Mouse (Mus musculus): ENCODE measurements around the gene Casq2. TPM values are rescaled to one million over a fixed set of nuclear protein-coding genes. Genes with fewer than 3 reads are reported as not detected.
"Not testable (repeated sequence)": the region's sequence is repeated elsewhere in the genome, so short reads cannot be mapped to it uniquely, and the experiment has no call there.

Gene Casq2
- polyA plus RNA-seq, 1 experiment from 2014 or later = 0.31 TPM

DNA sequence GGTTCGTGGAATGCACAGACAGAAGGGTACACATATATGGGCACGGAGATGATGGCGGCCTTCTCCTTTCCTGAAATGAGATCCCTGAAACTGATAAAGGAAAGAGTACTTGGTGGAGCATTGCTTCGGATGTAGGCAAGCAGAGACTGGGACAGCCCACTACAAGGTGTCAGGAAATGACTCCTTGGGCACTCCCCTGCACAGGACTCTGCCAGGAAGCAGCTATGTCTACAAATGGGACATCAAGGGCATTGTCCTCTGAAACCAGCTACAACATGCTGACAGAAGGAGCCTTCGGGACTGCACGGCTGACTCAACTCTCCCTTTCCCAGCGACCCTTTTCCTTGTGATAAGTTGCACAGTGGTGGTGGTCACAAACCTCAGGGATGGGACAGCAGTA lies 70.5 kb downstream of the Casq2 start:
- no peak overlapping the region for H3K4me3 ChIP-seq
- no peak for ATAC-seq (ENCODE audit: low FRiP score, low read depth)
- WGBS = 94% methylated on average over 7 of the region's 7 CpGs

DNA sequence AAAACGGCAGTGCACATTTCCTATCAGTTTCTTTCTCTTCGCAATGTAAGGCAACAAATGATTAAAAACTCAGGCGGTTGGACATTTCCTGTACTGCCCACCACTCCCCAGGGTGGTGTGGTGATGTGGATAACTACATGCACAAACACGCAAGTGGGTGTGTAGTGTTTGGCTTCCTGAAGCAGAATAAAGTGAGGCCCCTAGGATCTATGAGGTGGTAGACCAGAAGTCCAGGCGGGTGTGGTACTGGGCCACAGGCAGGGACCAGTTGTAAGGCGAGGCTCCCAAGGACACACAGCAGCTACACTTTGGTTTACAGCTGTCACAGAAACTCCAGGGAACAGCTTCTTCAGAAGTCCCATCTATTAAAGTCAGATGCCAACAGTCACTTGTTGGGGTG lies 71.4 kb downstream of the Casq2 start:
- Histone ChIP-seq H3K36me3 (no peaks in the 10 kb centered on the region), H3K4me2 (no peak overlapping the region), H3K4me1 (replicated peaks) (no peaks in the 10 kb centered on the region), H3K27me3 (no peaks in the 10 kb centered on the region), H3K27ac (replicated peaks) (no peak overlapping the region), H3K4me3 (no peak overlapping the region), H3K9ac (no peak overlapping the region), H3K9me3 (no peaks in the 10 kb centered on the region)
- 91% methylated on average over 6 of the region's 6 CpGs for WGBS
- no peak for ATAC-seq (ENCODE audit: low FRiP score, low read depth)

More for the DNA sequence above, 70.5 kb downstream of the Casq2 start:
- H3K4me1 ChIP-seq (replicated peaks) = no peaks in the 10 kb centered on the region
- no peaks in the 10 kb centered on the region for H3K36me3 ChIP-seq
- no peak overlapping the region for H3K9ac ChIP-seq
- no peaks in the 10 kb centered on the region for H3K27me3 ChIP-seq
- no peaks in the 10 kb centered on the region for H3K9me3 ChIP-seq
- no peak overlapping the region for H3K4me2 ChIP-seq
- H3K27ac ChIP-seq (replicated peaks) = no peak overlapping the region

DNA sequence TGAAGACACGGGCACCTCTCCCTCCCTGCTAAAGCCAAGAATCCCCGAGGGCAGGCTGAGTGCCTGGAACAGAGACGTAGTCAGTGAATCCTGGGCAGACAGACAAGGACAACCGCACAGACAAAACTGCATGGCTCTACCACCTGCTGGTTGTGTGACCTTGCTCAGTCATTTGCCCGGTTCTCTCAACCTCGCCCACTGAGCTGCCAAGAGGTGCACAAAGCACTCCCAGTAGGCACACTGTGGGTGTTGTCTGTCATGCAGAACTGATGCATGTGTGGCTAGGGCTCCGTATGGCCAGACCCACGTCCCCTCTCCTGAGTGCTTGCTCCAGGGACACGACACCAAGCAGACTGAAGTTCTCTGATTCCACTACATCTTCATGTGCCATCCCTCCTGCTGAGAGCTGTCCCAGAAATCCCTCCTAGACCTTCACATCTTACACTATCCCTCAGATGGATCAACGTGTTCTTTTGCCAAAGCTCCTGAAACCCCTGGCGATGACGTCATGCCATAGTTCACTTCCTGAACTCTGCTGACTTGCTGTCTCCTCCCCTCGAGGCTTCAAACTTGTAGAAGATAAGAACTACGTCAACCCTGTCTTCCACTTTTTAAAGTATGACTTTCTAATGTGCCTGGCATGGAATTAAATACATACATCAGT lies 72.7 kb downstream of the Casq2 start:
- no peak overlapping the region for H3K27ac ChIP-seq (replicated peaks)
- no peak overlapping the region for H3K9ac ChIP-seq
- ATAC-seq (ENCODE audit: low FRiP score, low read depth) = 0 out of 2 replicates have a peak, but pooled peaks have one; percentile 62
- no peaks in the 10 kb centered on the region for H3K27me3 ChIP-seq
- no peak overlapping the region for H3K4me3 ChIP-seq
- H3K36me3 ChIP-seq = no peaks in the 10 kb centered on the region
- H3K4me2 ChIP-seq = no peak overlapping the region
- no peaks in the 10 kb centered on the region for H3K9me3 ChIP-seq
- no peaks in the 10 kb centered on the region for H3K4me1 ChIP-seq (replicated peaks)
- 65% methylated on average over 14 of the region's 14 CpGs for WGBS

DNA sequence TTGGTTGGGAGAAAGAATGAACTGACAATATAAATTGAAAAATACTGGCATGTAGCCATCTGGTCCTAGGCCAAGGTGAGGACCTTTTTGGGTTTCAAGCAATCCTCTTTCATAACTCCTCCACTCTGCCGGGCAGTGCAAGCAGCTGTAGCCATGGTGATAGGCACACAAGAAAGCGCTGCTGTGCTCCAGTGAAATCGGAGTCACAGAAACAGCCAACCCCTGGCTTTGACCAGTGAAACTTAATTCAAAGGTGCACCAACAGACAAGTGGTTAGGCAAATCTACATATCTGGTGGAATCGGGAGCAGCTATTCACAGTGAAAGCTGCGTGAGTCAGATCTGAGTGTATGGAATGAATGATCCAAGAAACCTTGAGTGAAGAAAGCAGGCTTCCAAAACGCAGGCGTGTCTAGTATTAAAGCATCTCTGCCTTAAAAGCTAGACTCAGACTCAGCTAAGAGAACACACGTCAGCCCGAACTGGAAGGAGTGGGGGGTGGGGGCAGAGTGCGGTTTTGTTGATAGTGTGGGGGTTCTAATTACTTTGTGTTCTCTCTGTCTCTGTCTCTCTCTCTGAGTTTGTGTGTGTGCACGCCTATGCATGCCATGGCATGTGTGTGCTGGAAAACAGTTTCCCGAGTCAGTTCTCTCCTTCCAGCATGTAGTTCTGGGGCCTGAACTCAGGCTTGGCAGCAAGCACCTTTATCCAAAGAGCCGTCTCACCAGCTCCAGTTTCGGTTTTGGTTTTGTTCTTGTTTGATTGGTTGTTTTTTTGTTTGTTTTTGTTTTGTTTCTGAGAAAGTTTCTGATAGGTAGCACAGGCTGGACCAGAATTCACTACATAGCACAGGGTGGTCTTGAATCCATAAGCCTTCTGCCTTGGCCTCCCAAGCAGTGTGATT lies 73.5 kb downstream of the Casq2 start:
- Histone ChIP-seq H3K4me1 (replicated peaks) (no peaks in the 10 kb centered on the region), H3K4me2 (no peak overlapping the region), H3K4me3 (no peak overlapping the region), H3K27me3 (no peaks in the 10 kb centered on the region), H3K9ac (no peak overlapping the region), H3K9me3 (no peaks in the 10 kb centered on the region), H3K36me3 (no peaks in the 10 kb centered on the region), H3K27ac (replicated peaks) (peak overlapping the region; percentile 54; the same call in 1 of the 2 replicates)
- WGBS = 62% methylated on average over 14 of the region's 14 CpGs
- 0 out of 2 replicates have a peak, but pooled peaks have one; percentile 57 for ATAC-seq (ENCODE audit: low FRiP score, low read depth)

DNA sequence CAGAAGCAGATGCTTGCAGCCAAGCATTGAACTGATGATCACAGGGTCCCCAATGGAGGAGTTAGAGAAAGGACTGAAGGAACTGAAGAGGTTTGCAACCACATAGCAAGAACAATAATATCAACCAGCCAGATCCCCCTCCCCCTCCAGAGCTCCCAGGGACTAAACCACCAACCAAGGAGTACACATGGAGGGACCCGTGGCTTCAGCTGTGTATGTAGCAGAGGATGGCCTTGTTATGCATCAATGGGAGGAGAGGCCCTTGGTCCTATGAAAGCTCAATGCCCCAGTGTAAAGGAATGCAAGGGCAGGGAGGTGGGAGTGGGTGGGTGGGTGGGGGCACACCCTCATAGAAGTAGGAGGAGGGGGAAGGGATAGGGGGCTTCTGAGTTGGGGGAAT lies 77.6 kb downstream of the Casq2 start:
- not testable (repeated sequence) for H3K9me3 ChIP-seq; H3K27ac ChIP-seq (replicated peaks); H3K9ac ChIP-seq; H3K4me2 ChIP-seq; H3K27me3 ChIP-seq; H3K36me3 ChIP-seq; ATAC-seq (ENCODE audit: low FRiP score, low read depth); H3K4me3 ChIP-seq
- WGBS = 68% methylated on average over 1 of the region's 1 CpGs
- peaks cover 18% of the 10 kb centered on the region for H3K4me1 ChIP-seq (replicated peaks)

DNA sequence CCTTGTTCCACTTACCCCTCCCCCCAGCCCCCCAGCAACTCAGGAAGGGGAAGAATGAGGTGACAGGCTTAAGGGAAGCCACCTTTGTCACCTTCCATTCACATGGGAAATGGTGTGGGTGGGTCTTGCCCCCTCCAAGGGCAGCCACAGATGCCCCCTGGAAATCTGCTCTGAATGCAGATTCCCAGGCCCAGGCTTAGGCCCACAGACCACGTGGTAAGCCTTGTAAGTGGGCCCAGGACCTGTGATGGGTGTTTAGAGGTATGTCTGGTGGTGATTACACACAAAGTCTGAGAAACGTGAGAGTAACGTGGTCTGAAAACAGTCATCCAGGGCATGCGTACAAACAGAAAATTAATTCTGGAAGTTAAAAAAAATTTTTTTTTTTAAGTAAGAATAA lies 78.7 kb downstream of the Casq2 start:
- no peak for ATAC-seq (ENCODE audit: low FRiP score, low read depth)
- 75% methylated on average over 4 of the region's 4 CpGs for whole genome bisulfite sequencing
- Histone ChIP-seq H3K36me3 (no peaks in the 10 kb centered on the region), H3K27ac (replicated peaks) (no peak overlapping the region), H3K4me3 (no peak overlapping the region), H3K4me2 (no peak overlapping the region), H3K27me3 (no peaks in the 10 kb centered on the region), H3K4me1 (replicated peaks) (peaks cover 29% of the 10 kb centered on the region), H3K9ac (no peak overlapping the region), H3K9me3 (no peaks in the 10 kb centered on the region)

DNA sequence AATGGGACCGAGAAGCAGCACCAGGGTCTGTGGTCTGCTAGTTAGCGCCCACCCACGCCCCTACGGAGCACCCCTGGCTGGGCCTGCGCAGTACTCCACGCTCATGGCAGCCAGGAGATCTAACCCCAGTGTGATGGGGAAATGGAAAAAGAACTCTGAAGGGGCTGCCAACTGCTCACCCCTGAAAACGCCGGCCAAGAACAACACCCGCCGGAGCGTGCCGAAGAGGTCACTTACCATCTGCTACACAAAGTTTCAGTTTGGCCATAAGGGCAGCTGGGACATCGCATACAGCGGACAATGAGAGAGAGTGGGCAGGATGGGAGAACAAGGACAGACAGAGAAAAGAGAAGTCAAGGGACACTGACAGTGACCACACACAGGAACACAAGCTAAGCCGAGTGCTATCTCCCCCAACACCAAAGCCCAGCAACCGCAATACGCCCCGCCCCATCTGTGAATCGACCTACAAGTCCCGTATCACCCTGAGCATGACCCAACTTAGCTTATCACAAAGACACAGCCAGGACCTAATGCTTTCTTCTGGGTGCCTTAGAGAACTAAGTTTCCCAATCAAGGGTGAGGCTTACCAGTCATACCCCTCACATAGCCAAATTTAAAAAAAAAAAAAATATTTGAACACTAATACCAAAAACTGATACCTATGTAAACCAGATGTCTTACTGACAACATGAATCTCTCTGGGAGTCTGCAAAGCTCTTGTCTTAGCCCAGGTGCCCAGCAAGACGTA lies 79.5 kb downstream of the Casq2 start:
- ATAC-seq (ENCODE audit: low FRiP score, low read depth) = no peak
- H3K4me2 ChIP-seq = no peak overlapping the region
- peaks cover 33% of the 10 kb centered on the region for H3K4me1 ChIP-seq (replicated peaks)
- H3K27me3 ChIP-seq = no peaks in the 10 kb centered on the region
- no peaks in the 10 kb centered on the region for H3K36me3 ChIP-seq
- 75% methylated on average over 21 of the region's 21 CpGs for WGBS
- H3K9me3 ChIP-seq = no peaks in the 10 kb centered on the region
- no peak overlapping the region for H3K27ac ChIP-seq (replicated peaks)
- H3K9ac ChIP-seq = no peak overlapping the region
- no peak overlapping the region for H3K4me3 ChIP-seq

DNA sequence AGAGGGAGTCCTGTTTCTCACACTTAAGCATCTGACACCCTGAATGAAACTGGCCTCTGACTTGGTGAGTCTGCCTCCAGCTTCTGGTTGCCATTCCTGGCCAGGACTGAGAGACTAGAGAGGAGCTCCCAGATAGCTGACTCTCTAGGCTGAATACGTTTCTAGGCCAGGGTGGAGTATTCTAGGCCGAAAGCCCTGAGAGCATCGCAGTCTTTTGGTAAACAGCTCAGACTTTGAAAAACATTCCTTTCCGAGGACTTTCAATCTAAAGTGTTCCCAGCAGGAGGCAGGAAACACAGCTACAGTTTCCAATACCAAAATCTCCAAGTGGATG lies 80.0 kb downstream of the Casq2 start:
- peaks cover 33% of the 10 kb centered on the region for H3K4me1 ChIP-seq (replicated peaks)
- no peaks in the 10 kb centered on the region for H3K9me3 ChIP-seq
- H3K9ac ChIP-seq = no peak overlapping the region
- H3K27ac ChIP-seq (replicated peaks) = no peak overlapping the region
- ATAC-seq (ENCODE audit: low FRiP score, low read depth) = no peak
- H3K36me3 ChIP-seq = no peaks in the 10 kb centered on the region
- WGBS = 68% methylated on average over 4 of the region's 4 CpGs
- H3K27me3 ChIP-seq = no peaks in the 10 kb centered on the region
- no peak overlapping the region for H3K4me3 ChIP-seq
- no peak overlapping the region for H3K4me2 ChIP-seq

DNA sequence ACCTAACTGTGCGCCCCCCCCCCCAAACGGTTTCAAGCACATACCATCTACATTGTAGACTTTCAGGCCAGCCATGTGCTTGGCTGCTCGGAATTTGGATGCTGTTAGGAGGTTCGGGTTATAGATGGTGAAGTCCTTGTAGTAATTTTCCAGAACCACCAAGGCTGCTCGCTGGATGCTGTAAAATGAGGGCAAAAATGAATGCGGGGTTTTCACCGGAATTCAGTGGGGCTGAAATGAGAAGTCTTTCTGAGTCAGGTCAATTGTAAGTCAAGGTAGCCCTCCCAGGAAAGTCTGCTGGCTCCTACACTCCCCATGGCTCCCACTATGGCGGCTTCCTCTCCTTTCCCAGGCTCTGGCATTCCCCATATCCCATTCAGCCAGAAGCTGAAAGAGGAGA lies 80.6 kb downstream of the Casq2 start:
- ATAC-seq (ENCODE audit: low FRiP score, low read depth) = no peak
- Histone ChIP-seq H3K4me1 (replicated peaks) (peaks cover 33% of the 10 kb centered on the region), H3K9ac (no peak overlapping the region), H3K36me3 (no peaks in the 10 kb centered on the region), H3K27ac (replicated peaks) (no peak overlapping the region), H3K27me3 (no peaks in the 10 kb centered on the region), H3K4me2 (no peak overlapping the region), H3K9me3 (no peaks in the 10 kb centered on the region), H3K4me3 (no peak overlapping the region)
- WGBS = 86% methylated on average over 8 of the region's 8 CpGs

DNA sequence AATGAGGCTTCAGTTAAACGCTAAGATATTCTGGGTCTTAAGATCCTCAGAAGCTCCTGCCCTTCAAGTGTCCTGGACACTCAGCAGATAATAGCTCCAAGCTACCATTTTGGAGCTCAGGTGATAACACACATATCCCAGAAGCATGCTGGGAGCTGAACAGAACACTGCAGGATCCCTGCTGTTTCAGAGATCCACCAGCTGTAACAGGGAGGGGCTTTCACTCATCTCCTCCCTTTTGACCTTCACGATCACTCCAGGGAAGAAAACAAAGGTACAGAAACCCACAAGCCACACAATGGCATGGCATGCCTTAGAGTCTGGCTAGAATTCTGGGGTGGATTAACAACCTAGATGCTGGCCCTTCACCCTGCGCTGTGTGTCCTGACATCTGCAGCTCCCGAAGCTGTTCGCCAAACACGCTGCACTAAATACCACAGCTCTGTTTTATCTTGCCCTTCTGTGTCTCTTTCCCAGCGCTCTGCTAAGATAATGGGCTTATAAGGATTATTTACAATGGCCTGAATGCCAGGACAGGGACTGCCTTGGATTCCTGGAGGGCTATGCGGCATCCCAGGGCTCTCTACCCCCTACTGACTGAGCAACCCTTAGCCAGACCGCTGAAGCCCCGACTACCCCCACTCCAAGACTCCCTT lies 81.5 kb downstream of the Casq2 start:
- Histone ChIP-seq H3K9ac (no peak overlapping the region), H3K36me3 (no peaks in the 10 kb centered on the region)
- ATAC-seq (ENCODE audit: low FRiP score, low read depth) = no peak

DNA sequence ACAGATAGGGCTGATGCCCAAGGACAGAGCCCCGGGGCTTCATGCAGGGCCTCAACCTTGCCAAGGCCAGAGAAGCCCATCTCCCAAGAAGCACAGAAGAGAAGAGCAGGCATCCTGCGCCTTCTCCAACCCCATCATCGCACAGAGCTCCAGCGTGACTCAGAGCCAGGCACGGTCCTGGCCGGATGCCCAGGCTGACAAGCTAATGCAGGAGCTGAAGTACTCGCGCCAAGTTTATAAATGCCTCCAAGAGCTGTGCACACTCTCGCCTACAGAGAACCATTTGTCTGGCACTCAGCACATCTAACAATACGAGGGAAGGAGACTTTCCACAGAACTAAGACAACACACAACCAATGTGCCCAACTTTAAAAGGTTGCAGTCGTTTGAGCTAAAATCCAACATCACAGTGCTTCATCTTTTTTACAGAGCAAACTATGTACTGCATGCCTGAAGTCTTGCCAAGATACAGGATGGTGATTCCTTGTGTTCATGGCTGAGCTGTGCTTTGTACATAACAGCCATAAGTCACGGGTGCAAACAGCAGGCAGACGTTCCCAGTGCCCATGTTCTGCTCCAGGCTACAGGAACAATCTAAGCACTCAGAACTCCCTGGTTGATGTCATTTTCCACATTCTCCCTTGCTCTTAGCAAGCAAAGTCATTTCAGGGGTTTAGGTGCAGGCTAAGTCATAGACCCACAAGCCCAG lies 83.1 kb downstream of the Casq2 start:
- no peaks in the 10 kb centered on the region; the same call in 1 of the 2 replicates for H3K27me3 ChIP-seq
- no peaks in the 10 kb centered on the region for H3K9me3 ChIP-seq
- H3K4me2 ChIP-seq = no peak overlapping the region
- H3K36me3 ChIP-seq = no peaks in the 10 kb centered on the region
- H3K9ac ChIP-seq = no peak overlapping the region
- H3K27ac ChIP-seq (replicated peaks) = peak overlapping the region; percentile 74
- peaks cover 33% of the 10 kb centered on the region for H3K4me1 ChIP-seq (replicated peaks)
- peak; percentile 90 for ATAC-seq (ENCODE audit: low FRiP score, low read depth)
- no peak overlapping the region for H3K4me3 ChIP-seq
- WGBS = 34% methylated on average over 13 of the region's 13 CpGs

More for the DNA sequence above, 81.5 kb downstream of the Casq2 start:
- Histone ChIP-seq H3K9me3 (no peaks in the 10 kb centered on the region), H3K4me3 (no peak overlapping the region), H3K4me1 (replicated peaks) (peaks cover 33% of the 10 kb centered on the region), H3K4me2 (no peak overlapping the region), H3K27ac (replicated peaks) (no peak overlapping the region), H3K27me3 (no peaks in the 10 kb centered on the region; the same call in 1 of the 2 replicates)
- WGBS = 10% methylated on average over 10 of the region's 10 CpGs

Measured in hindbrain, embryonic 15.5 days (tissue).